Mouse (Mus musculus) spleen, postnatal 36 days (tissue): ENCODE results near the gene Senp3.
A peak's percentile ranks its signal among the peaks of the same experiment; 100 is the strongest.
"Not testable (repeated sequence)": the region's sequence is repeated elsewhere in the genome, so short reads cannot be mapped to it uniquely, and the experiment has no call there.

ENCODE experiments used
- DNase-seq, 2 experiments: peaks; one replicate each; pipeline ENCODE4 v3.0.0; 2022; ENCODE audit warnings: low spot score in 2 of 2, mixed read lengths in 1 of 2

Senp3 gene

GRCm38 (mm10) chr11:69654760-69655159, 27.1 kb downstream of the Senp3 start:
- DNase-seq: no peak

- no peak for DNase-seq
Observed at GRCm38 (mm10) chr11:69653399-69653798, 28.5 kb downstream of the Senp3 start.

- no peak for DNase-seq
Observed at GRCm38 (mm10) chr11:69645860-69646259, 36.0 kb downstream of the Senp3 start.

GRCm38 (mm10) chr11:69635471-69635870, 46.4 kb downstream of the Senp3 start:
- DNase-seq: no peak

- peak in 1 of 2 experiments; percentile 62 for DNase-seq
Observed at GRCm38 (mm10) chr11:69633128-69633866, 48.6 kb downstream of the Senp3 start.

- DNase-seq: peak; percentile 100
Observed at GRCm38 (mm10) chr11:69632284-69633089, 49.4 kb downstream of the Senp3 start, which contains the start of gene Fxr2. Gene Fxr2 (plus strand): TSS chr11:69632990.

GRCm38 (mm10) chr11:69629802-69630201, 52.1 kb downstream of the Senp3 start:
- no peak for DNase-seq

GRCm38 (mm10) chr11:69628286-69628685, 53.6 kb downstream of the Senp3 start:
- DNase-seq: peak; percentile 53 to 68

- DNase-seq: not testable (repeated sequence)
Observed at GRCm38 (mm10) chr11:69624339-69624738, 57.5 kb downstream of the Senp3 start.
